Mouse (Mus musculus): ENCODE data around the gene Zfp280c.

The Zfp280c gene

GRCm38 (mm10) chrX:48594099-48594760 lies at the start of gene Zfp280c:
Gene Zfp280c (minus strand): TSS chrX:48594504.
- peak; percentile 79 for DNase-seq

DNA sequence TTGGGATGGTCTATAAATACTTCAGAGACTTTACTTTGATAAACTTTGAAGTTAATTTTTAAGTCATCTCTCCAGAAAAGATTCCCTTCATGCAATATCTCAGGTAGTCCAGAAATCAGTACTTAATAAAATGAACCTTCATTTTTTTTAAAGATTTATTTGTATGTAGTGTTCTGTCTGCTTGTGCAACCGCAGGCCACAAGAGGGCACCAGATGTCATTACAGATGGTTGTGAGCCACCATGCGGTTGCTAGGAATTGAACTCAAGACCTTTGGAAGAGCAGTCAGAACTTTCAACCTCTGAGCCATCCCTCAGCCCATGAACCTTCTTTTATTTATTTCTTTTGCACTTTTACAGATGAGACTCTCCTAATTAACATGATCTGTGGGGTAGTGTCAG lies 42.7 kb upstream of the Zfp280c start:
- no peak for DNase-seq

GRCm38 (mm10) chrX:48624054-48624420 lies 29.7 kb upstream of the Zfp280c start:
- no peak for DNase-seq

DNA sequence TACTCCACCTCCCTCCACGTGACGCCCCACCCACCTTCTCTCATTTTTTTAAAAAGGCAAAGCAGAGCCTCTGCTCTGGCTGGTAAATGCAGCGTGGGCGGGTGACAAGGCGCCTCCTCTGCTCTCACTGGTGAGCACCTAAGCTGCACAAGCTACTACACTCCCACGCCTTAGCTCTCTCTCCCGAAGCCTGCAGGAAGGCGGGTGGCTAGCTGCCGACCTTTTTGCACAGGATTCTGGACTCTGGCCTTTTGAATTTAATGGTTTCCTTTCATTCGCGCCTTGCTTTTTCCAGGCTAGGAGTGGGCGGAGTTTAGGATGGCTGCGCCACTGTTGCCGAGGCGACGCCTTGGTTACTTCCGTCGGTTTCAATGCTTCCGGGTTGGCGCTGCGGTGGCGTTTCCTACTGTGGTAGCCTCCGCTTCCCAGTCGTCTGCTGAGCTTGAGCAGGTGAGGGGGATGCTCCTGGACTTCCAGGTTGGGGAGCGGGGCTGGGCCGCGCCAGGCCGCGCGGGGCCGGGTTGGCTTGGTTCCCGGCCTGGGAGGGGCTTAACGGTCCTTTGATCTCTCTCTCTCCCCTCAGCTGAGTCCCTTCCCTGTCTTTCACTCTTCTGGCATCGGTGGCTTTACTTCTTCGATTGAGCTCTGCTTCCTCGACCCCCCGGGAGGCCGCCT lies 29.2 kb upstream of the Zfp280c start, which contains the start of gene Slc25a14:
Slc25a14 (plus strand) TSS at position 35 of the 675 bp plus-strand sequence.
- peak; percentile 85 for DNase-seq

- DNase-seq = no peak
Measured at GRCm38 (mm10) chrX:48623049-48623378, 28.7 kb upstream of the Zfp280c start.

GRCm38 (mm10) chrX:48604872-48605271 lies 10.6 kb upstream of the Zfp280c start:
- no peak for DNase-seq

DNA sequence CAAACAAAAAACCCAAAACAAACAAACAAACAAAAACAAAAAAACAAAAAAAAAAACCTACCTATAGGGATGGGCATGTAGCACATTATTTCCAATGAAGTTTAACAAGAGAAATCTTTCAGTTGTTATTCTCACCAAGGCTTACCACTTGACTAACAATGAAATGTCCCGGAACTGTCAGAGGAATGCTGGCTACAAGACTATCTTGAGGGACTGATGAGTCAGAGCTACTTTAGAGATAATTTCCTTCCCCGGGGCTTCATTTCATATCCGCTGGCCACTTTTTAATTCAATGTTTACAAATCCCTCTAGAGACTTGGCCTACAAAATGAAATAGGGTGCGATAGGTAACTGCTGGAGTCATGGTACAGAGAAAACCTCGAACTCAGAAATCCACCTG lies 2.6 kb upstream of the Zfp280c start:
- DNase-seq = no peak

GRCm38 (mm10) chrX:48596053-48596452 lies 1.7 kb upstream of the Zfp280c start:
- no peak for DNase-seq

- no peak for DNase-seq
Measured at GRCm38 (mm10) chrX:48593721-48594098, 594 bp downstream of the Zfp280c start.

DNA sequence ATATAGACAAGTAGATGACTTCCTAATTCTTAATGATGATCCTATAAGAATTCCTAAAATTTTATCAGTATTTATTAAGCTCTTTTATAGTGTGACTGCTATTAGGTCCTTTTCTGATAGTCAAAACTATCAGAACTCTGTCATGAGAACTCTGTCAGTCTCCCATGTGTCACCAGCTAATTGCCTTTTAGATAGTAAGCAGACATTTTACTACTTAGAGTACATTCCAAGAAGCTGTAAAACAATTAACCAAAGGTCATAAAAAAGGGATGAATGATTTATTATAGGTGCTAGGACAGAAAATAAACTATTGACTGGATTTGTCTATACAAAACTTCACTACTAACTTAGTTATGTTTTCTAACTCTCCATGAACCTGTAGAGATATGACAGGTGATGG lies 11.0 kb downstream of the Zfp280c start:
- no peak for DNase-seq

DNA sequence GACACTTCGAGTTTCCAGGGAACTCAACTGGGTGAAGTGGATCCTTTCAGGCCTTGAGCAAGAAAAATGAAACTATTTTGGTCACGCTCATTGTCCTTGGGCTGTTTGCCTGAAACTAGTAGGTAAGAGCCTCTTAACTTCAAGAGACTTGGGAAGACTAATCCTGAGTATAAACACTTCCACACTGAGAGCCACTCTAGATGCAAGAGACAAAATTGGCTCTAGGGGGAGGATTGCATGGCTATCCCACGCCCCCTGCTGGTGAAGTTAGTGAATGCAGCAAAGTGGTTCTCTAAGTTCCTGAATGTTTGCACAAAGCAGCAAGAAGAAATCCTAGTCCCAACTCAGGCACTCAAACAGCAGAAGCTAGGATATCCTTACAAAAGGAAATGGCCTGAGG lies 62.1 kb downstream of the Zfp280c start:
- peak; percentile 61 for DNase-seq

DNA sequence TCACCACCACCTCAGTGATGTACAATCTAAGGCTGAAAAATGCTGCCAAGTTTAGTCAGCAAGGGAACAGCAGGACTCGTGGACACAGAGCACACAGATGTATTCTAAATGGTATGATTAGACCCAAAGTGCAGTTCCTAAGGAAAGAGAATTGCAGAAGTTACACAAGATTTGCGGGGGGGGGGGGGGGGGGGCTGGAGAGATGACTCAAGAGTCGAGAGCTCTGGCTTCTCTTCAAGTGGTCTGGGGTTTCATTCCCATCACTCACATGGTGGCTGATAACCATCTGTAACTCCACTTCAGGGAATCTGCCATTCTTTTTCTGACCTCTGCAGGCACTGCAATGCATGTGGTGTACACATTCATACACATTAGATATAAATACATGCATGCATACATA lies 67.9 kb downstream of the Zfp280c start:
- DNase-seq = no peak

DNA sequence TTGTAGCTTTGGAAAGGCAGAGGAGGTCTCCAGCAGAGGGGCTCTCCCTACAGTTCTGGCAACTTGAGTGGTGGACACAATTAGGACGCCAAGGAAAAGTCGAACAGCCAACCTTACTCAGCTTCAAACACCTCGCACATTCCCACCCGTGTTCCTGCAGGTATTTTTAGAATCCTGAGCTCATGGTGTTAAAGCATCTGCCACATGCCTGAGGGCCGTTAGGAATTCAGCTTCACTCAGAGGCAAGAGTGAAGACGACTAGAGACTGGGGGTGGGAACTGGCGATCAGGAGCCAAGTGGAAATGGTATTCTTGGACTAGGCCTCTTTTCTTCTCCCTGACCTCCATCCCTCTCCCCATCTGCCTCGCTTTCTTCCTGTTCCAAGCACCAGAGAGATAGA lies 68.4 kb downstream of the Zfp280c start:
- DNase-seq = peak; percentile 52

DNA sequence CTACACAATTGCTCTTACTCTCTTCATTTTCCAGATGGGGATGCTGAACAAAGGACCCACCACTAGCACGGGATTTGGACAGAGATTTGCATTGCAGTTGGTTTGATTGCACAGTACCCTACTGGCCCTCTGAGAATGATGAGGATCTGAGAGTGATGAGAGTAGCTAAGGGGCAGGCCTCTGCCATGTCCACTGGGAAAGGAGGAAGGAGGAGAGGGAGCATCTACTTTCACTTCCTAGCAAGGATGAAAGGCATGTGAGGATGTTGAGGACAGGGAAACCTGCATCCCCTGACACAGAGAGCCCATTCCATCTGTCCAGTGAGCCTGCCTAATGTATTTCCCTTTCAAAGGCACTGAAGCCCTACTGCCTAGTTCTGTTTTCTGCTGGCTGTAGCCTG lies 69.0 kb downstream of the Zfp280c start:
- no peak for DNase-seq

DNA sequence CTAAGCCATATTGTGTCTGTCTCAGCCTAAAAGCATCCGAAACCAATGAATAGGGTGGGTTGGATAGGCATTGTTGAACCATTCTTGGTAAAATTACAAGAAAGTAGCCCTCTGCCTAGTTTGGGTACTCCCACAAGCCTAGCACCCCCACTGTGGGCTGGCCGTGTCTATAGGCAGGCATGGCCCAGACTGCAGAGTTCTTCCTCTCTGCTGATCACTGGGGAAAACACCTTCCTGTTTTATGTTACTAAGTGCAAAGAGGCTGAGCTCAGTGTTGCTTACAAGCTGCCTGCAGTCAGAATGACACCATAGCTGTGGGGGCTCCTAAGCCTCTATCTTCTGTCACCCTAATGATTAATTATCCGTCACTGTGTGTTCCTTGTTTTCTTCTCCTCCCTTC lies 70.8 kb downstream of the Zfp280c start:
- no peak for DNase-seq

- DNase-seq = no peak
Measured at GRCm38 (mm10) chrX:48521651-48522050, 72.7 kb downstream of the Zfp280c start.

GRCm38 (mm10) chrX:48519549-48520085 lies 74.7 kb downstream of the Zfp280c start:
- peak; percentile 36 for DNase-seq

- peak; percentile 73 for DNase-seq
Measured at GRCm38 (mm10) chrX:48518808-48519548, 75.3 kb downstream of the Zfp280c start, which contains the start of gene Rab33a. Gene Rab33a (plus strand): TSS chrX:48519285.

- DNase-seq = peak; percentile 68
Measured at GRCm38 (mm10) chrX:48518211-48518807, 76.0 kb downstream of the Zfp280c start.

- DNase-seq = no peak
Measured at GRCm38 (mm10) chrX:48513824-48514223, 80.5 kb downstream of the Zfp280c start.

DNA sequence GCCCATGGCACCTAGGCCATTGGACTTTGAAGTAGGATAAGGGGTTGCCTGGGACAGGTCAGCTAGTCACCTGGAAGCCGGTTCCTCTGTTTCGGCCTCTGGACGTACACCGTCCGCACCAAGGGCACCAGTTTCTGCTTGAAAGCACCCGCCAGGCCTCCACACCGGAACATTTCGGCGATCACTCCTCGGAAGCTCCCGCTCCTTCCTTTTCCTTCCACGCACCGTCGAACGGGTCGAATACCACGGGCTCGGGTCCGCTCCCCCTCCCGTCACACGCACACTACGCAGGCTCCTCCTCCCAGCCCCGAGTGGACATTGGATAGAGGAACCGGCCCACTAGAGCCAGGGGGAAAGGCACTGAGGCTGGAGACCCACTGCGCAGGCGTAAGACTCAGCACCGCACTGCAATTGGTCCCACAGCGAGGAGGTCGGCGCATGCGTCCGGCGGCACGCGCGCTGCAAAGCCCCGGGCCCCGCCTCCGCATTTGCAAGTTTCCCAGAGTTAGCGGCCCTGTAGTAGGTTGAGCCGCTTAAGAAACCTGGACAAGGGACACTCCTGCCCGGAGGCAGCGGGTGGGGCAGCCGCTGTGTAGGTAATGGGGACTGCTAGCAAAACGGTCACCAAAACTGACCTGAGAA lies 81.0 kb downstream of the Zfp280c start, which contains the start of gene Aifm1:
Aifm1 (minus strand) TSS at position 398 of the 642 bp plus-strand sequence.
- peak; percentile 96 for DNase-seq

DNA sequence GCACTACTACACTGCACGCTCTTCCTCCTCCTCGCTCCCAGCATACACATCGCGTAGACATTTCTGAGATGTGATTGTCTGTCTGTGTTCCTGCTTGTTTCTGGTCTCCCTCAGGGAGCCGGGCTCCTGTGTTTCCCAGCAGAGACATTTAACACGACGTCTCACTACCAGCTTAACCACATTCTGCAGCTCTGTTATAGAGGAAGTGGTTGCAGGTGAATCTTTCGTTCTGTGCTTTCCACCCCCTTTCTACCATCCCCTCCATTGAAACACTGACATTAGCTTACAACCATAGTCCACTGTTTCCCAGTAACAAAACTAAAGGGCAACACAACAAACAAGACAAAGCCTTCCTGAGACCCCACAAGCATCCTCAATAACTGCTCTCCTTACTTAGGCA lies 100.5 kb downstream of the Zfp280c start:
- no peak for DNase-seq

Measured in cerebellum, adult 9-11 months (tissue).